Mouse (Mus musculus) forebrain, embryonic 16.5 days (tissue): ENCODE measurements around the gene Qser1. TPM values are rescaled to one million over a fixed set of nuclear protein-coding genes. Genes with fewer than 3 reads are reported as not detected.
"Not testable (repeated sequence)": the region's sequence is repeated elsewhere in the genome, so short reads cannot be mapped to it uniquely, and the experiment has no call there.

Experiments
- ATAC-seq: fragments of 200-750 bp; cut with Nextera tagmentation; 2 replicates; pipeline ENCODE4 v1.8.0; 2017; ENCODE audit warnings: mild to moderate bottlenecking, moderate library complexity
- H3K27ac ChIP-seq: fragments of 300-500 bp; sonication (generic); 2 replicates; pipeline ENCODE4 v1.5.1; 2014; ENCODE audit warnings: low read length, control low read depth
- H3K27me3 ChIP-seq: fragments of 300-500 bp; sonication (generic); replicated peaks from 2 replicates; pipeline ENCODE4 v1.6.1; 2014; ENCODE audit warnings: low read length; ENCODE audit not compliant: control insufficient read depth, insufficient read depth
- H3K36me3 ChIP-seq: fragments of 300-500 bp; sonication (generic); 2 replicates; pipeline ENCODE4 v1.6.1; 2014; ENCODE audit not compliant: control insufficient read depth, insufficient read depth
- H3K4me1 ChIP-seq: fragments of 300-500 bp; sonication (generic); replicated peaks from 2 replicates; pipeline ENCODE4 v1.6.1; 2014; ENCODE audit warnings: low read length; ENCODE audit not compliant: control insufficient read depth, insufficient read depth
- H3K4me2 ChIP-seq: fragments of 300-500 bp; sonication (generic); 2 replicates; pipeline ENCODE4 v1.6.1; 2014; ENCODE audit warnings: mild to moderate bottlenecking, low read length, control low read depth
- H3K4me3 ChIP-seq: fragments of 300-500 bp; sonication (generic); replicated peaks from 2 replicates; pipeline ENCODE4 v1.5.1; 2014; ENCODE audit warnings: mild to moderate bottlenecking, low read length, control low read depth
- H3K9ac ChIP-seq: fragments of 300-500 bp; sonication (generic); replicated peaks from 2 replicates; pipeline ENCODE4 v1.6.1; 2014; ENCODE audit warnings: low read depth, low read length, control low read depth
- H3K9me3 ChIP-seq: fragments of 300-500 bp; sonication (generic); 2 replicates; pipeline ENCODE4 v1.6.1; 2016; ENCODE audit warnings: low read length; ENCODE audit not compliant: control insufficient read depth
- WGBS: fragments of 180-500 bp; shearing (Covaris S2); extraction: QIAGEN DNeasy Blood & Tissue Kit; methylation state at CpG from one replicate; pipeline ENCODE4 v1.1.7; 2014; 5-methylcytosine and 5-hydroxymethylcytosine counted together
- polyA plus RNA-seq: library from polyadenylated mRNA; unstranded; fragments of >200 nt; fragmentation: Nextera tagmentation; extraction: Ambion mirVana; gene quantifications from 2 replicates; pipeline ENCODE4 v1.2.1, GENCODE M21; 2015

Qser1 gene
- 11.1 and 12.2 TPM in 2 replicates for polyA plus RNA-seq

DNA sequence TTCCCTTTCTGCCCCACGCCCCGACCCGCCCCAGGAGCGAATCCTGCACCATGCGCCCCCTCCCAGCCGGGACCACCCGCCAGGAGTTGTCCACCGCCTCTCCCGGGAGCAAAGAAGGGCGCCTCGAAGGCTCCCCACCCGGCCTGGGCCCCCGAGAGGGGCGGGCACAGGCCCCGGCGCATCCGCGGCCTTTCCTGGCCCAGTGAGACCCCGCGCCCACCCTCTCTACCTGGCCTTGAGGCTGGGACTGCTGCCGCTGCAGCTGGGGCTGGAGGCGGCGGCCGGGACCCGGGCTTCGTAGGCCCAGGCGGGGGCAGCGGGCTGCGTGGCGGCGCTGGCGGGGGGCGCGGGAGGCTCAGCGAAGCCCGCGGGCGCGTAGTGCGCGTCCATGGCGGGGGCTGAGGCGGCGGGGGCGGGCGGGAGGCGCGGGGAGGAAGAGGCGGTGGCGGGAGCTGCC lies at the start of gene Qser1:
Qser1 (minus strand) TSS at position 390 of the 457 bp plus-strand sequence.
- WGBS, result under 1% methylated on average over 39 of the region's 50 CpGs
- H3K4me3 ChIP-seq, result peak within 1 kb of the TSS; percentile 95

DNA sequence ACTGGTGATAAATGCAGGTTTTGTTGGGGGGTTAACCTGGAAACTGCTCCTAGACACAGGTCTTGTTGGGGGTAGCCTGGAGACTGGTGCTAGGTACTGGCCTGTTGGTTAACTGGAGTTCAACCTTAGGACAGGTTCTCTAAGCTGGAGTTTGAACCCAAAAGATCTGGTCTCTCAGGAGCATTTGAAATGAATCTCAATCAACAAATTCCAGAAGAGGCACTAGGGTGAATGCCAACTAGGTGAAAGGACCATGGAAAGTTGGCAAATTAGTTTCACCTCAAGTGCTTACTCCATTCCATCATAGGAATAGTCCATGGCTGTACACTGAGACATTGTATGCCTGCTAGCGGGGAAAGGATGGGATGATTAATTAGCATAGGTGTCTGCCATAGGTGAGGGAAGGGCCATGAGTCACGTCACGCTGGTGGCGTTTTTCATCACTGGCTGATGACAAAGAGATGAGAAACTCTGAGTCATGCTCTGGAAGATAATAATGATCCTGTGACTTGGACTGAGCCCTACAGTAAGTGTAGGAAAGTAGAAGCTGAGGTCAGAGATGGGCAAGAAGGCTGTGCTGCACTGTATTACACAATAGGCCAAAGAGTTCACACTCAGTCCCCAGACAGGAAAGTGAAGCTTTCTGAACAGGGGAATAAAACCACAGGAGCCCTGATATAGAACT lies 47.8 kb upstream of the Qser1 start:
- no peaks in the 10 kb centered on the region for H3K4me1 ChIP-seq
- H3K36me3 ChIP-seq, result no peaks in the 10 kb centered on the region
- no peak overlapping the region for H3K4me3 ChIP-seq
- H3K4me2 ChIP-seq, result no peak overlapping the region
- H3K27me3 ChIP-seq, result no peaks in the 10 kb centered on the region
- 95% methylated on average over 4 of the region's 4 CpGs for WGBS
- H3K9me3 ChIP-seq, result no peaks in the 10 kb centered on the region
- H3K27ac ChIP-seq, result no peak overlapping the region
- no peak overlapping the region for H3K9ac ChIP-seq
- no peak for ATAC-seq

More for the DNA sequence above, at the start of gene Qser1:
- Histone ChIP-seq H3K36me3 (no peaks in the 10 kb centered on the region), H3K27ac (peak within 1 kb of the TSS; percentile 98), H3K4me1 (peaks cover 20% of the 10 kb centered on the region), H3K27me3 (no peaks in the 10 kb centered on the region), H3K4me2 (peak within 1 kb of the TSS; percentile 82), H3K9ac (peak within 1 kb of the TSS; percentile 100), H3K9me3 (no peaks in the 10 kb centered on the region)
- ATAC-seq, result peak; percentile 72

DNA sequence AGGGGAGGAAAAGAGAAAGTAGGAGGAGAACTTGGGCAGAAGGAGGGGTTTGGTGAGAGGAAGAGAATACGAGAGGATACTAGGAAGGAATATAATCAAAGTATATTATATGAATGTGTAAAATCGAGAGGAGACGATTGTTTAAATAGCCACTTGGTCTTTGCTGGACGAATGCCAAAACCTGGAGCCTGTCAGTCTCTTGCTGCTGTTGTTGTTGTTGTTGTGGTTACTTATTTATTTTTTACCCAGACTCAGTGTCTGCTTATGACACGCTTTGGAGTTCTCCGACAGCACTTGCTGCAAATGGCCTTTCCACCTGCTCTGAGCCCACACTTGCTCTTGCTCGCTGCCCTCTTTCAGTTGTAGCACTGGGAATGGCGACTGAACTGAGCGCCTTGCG lies 43.9 kb upstream of the Qser1 start:
- no peak overlapping the region for H3K4me3 ChIP-seq
- H3K4me2 ChIP-seq, result no peak overlapping the region
- no peaks in the 10 kb centered on the region for H3K4me1 ChIP-seq
- no peaks in the 10 kb centered on the region for H3K36me3 ChIP-seq
- WGBS, result 77% methylated on average over 10 of the region's 10 CpGs
- H3K9ac ChIP-seq, result no peak overlapping the region
- H3K27me3 ChIP-seq, result no peaks in the 10 kb centered on the region
- H3K9me3 ChIP-seq, result no peaks in the 10 kb centered on the region
- no peak for ATAC-seq
- H3K27ac ChIP-seq, result no peak overlapping the region

DNA sequence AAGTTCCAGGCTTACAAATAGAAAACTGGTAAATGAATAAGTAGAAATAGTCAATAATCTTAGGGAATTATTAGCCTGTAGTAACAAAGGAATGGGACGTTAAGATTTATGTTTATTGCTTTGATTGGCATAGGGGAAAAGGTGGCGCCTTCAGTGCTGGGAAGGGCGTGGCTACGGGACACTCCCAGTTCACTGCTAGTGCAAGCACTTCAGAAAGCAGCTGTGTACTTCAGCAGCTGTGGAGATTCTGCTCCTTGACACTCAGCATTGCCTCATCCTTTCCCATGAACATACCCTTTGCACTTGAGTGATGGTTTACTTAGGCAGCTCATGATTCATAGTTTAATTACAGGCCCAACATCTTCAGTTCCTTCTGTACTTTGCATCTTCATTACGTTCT lies 42.5 kb upstream of the Qser1 start:
- Histone ChIP-seq H3K27ac (no peak overlapping the region), H3K4me3 (no peak overlapping the region), H3K36me3 (no peaks in the 10 kb centered on the region), H3K4me2 (no peak overlapping the region), H3K9me3 (no peaks in the 10 kb centered on the region), H3K27me3 (no peaks in the 10 kb centered on the region), H3K9ac (no peak overlapping the region), H3K4me1 (no peaks in the 10 kb centered on the region)
- 89% methylated on average over 5 of the region's 5 CpGs for WGBS
- ATAC-seq, result no peak

DNA sequence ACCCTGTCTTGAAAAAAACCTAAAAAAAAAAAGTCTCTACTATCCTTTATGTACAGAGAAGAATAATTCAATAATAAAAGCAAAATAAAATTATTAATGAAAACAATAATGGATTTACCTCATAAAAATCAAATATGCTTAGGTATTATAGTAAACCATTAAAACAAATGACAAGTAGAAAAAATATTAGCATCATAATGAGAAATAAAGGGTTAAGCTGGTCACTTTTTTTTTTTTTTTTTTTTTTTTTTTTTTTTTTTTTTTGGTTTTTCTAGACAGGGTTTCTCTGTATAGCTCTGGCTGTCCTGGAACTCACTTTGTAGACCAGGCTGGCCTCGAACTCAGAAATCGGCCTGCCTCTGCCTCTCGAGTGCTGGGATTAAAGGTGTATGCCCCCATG lies 41.5 kb upstream of the Qser1 start:
- not testable (repeated sequence) for H3K36me3 ChIP-seq, H3K9ac ChIP-seq, H3K4me3 ChIP-seq, H3K4me2 ChIP-seq, H3K4me1 ChIP-seq, ATAC-seq, H3K27me3 ChIP-seq, H3K27ac ChIP-seq, H3K9me3 ChIP-seq
- 85% methylated on average over 3 of the region's 3 CpGs for WGBS

DNA sequence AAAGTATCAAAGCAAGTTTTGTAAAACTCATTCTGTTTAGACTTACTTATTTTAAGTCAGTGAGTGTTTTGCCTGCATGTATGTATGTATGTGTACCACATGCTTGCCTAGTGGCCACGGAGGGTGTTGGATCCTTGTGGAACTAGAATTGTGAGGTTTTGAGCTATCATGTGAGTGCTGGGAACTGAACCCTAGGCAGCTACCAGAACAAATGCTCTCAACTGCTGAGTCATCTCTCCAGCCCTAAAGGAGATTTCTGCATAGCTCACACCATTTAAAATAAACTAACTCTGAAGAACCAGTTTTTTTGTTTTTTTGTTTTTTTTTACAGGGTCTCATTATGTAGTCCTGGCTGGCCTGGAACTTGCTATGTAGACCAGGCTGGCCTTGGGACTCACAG lies 39.7 kb upstream of the Qser1 start:
- no peak overlapping the region for H3K27ac ChIP-seq
- H3K9me3 ChIP-seq, result no peaks in the 10 kb centered on the region
- H3K4me1 ChIP-seq, result 0 out of 2 replicates have a peak, but pooled peaks cover 2% of the 10 kb centered on the region
- no peak overlapping the region for H3K9ac ChIP-seq
- H3K4me3 ChIP-seq, result no peak overlapping the region
- H3K36me3 ChIP-seq, result no peaks in the 10 kb centered on the region
- WGBS, result 66% methylated on average over 1 of the region's 1 CpGs
- H3K4me2 ChIP-seq, result no peak overlapping the region
- no peak for ATAC-seq
- no peaks in the 10 kb centered on the region for H3K27me3 ChIP-seq

DNA sequence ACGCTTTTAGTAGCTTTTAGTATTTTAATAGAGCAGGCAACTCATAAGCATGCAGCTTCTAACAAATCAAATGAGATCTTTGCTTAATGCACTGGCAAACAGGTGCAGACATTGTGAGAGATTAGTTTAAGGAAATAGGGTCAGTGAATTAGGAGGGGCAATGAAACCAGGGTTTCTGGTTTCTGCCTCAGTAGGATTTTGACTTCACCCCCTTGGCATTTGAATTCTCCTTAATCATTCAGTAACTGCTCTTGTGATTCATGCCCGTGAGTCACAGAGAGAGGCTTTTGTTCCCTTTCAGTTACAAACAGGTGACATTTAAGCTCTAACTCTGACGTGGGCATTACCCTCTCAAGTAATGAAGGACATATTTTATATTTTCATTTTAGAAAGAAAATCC lies 39.2 kb upstream of the Qser1 start:
- Histone ChIP-seq H3K36me3 (no peaks in the 10 kb centered on the region), H3K4me3 (no peak overlapping the region), H3K4me1 (0 out of 2 replicates have a peak, but pooled peaks cover 2% of the 10 kb centered on the region), H3K27ac (no peak overlapping the region), H3K9ac (no peak overlapping the region), H3K9me3 (no peaks in the 10 kb centered on the region), H3K27me3 (no peaks in the 10 kb centered on the region; the same call in 1 of the 2 replicates), H3K4me2 (no peak overlapping the region)
- 22% methylated on average over 3 of the region's 3 CpGs for WGBS
- ATAC-seq, result no peak

DNA sequence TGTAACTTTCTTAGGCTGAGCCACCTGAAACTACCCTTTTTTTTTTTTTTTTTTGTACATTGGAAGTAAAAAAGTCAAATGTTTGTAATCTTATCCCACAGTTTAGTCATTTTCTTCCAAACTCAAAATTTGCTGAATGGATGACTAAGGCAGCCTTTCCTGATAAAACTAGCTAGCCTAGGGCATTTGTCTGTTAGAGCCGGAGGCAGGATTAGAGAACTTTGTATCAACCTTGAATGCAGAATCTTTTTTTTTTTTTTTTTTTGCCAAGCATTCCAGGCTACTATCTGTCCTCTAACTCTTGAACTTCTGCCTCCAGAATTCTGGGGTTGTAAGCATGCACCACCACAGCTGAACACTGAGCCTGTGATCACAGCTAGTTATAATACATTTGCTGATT lies 38.3 kb upstream of the Qser1 start:
- Histone ChIP-seq H3K4me3 (no peak overlapping the region), H3K9ac (no peak overlapping the region), H3K27ac (no peak overlapping the region), H3K36me3 (no peaks in the 10 kb centered on the region), H3K27me3 (no peaks in the 10 kb centered on the region; the same call in 1 of the 2 replicates), H3K4me1 (peaks cover 2% of the 10 kb centered on the region), H3K4me2 (no peak overlapping the region), H3K9me3 (no peaks in the 10 kb centered on the region)
- ATAC-seq, result no peak
- WGBS, result 76% methylated on average over 1 of the region's 1 CpGs

DNA sequence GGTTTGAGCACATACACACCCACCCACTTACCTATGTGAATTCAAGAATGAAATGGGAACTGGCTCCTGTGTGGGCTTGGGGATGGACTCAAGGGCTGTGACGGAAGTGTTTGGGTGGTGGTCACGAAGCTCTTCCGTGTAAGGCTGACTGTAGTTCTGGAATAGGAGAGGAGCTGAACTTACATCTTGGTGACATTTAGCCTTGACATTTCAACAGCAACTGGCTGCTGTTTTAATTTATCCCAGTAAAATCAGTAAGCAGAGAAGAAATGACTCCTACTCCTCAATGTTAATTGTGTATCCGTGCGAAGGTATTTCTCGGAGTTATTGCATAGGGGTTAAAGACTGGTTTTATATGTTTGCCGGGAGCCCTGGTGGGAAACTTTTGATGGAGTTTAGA lies 36.0 kb upstream of the Qser1 start:
- peaks cover 7% of the 10 kb centered on the region for H3K27me3 ChIP-seq
- no peak overlapping the region for H3K9ac ChIP-seq
- H3K9me3 ChIP-seq, result no peaks in the 10 kb centered on the region
- 96% methylated on average over 7 of the region's 7 CpGs for WGBS
- ATAC-seq, result no peak
- peaks cover 13% of the 10 kb centered on the region for H3K4me1 ChIP-seq
- no peak overlapping the region for H3K4me3 ChIP-seq
- no peak overlapping the region for H3K4me2 ChIP-seq
- no peaks in the 10 kb centered on the region for H3K36me3 ChIP-seq
- H3K27ac ChIP-seq, result no peak overlapping the region
